Mouse (Mus musculus): ENCODE data around the gene Dusp6. TPM values are rescaled to one million over a fixed set of nuclear protein-coding genes. Genes with fewer than 3 reads are reported as not detected.
A peak's percentile ranks its signal among the peaks of the same experiment; 100 is the strongest.

Dusp6 gene
- total RNA-seq, 2 experiments from 2014 or later = 108 to 109 TPM

GRCm38 (mm10) chr10:99268421-99269300, 5.6 kb downstream of the Dusp6 start:
- DNase-seq (ENCODE audit: low spot score in 2 of 2) = peak in 1 of 2 experiments; percentile 50
- intact Hi-C loops (cut with DNase I) = no loop called here

- DNase-seq (ENCODE audit: low spot score in 2 of 2) = no peak
- intact Hi-C loops (cut with DNase I) = no loop called here
Measured at GRCm38 (mm10) chr10:99269301-99269701, 6.3 kb downstream of the Dusp6 start.

GRCm38 (mm10) chr10:99269704-99270103, 6.7 kb downstream of the Dusp6 start:
- intact Hi-C loops (cut with DNase I) = no loop called here
- no peak for DNase-seq (ENCODE audit: low spot score in 2 of 2)

- no peak for DNase-seq (ENCODE audit: low spot score in 2 of 2)
- intact Hi-C loops (cut with DNase I) = no loop called here
Measured at GRCm38 (mm10) chr10:99270406-99270805, 7.4 kb downstream of the Dusp6 start.

- DNase-seq (ENCODE audit: low spot score in 2 of 2) = no peak
- intact Hi-C loops (cut with DNase I) = no loop called here
Measured at GRCm38 (mm10) chr10:99271016-99271415, 8.0 kb downstream of the Dusp6 start.

- intact Hi-C loops (cut with DNase I) = no loop called here
- DNase-seq (ENCODE audit: low spot score in 2 of 2) = no peak
Measured at GRCm38 (mm10) chr10:99273006-99273405, 10.0 kb downstream of the Dusp6 start.

- intact Hi-C loops (cut with DNase I) = no loop called here
- DNase-seq (ENCODE audit: low spot score in 2 of 2) = no peak
Measured at GRCm38 (mm10) chr10:99274640-99275039, 11.6 kb downstream of the Dusp6 start.

GRCm38 (mm10) chr10:99279067-99279880, 16.2 kb downstream of the Dusp6 start:
- intact Hi-C loops (cut with DNase I) = no loop called here
- DNase-seq (ENCODE audit: low spot score in 2 of 2) = no peak

- DNase-seq (ENCODE audit: low spot score in 2 of 2) = no peak
- intact Hi-C loops (cut with DNase I) = no loop called here
Measured at GRCm38 (mm10) chr10:99283981-99284385, 21.0 kb downstream of the Dusp6 start.

- peak; percentile 65 to 93 for DNase-seq (ENCODE audit: low spot score in 2 of 2)
- intact Hi-C loops (cut with DNase I) = loop anchor here (1.0 kb wide), 1 partner anchor 25 kb away; no protein-coding TSS in a partner anchor
Measured at GRCm38 (mm10) chr10:99284918-99285317, 21.9 kb downstream of the Dusp6 start.

- no peak for DNase-seq (ENCODE audit: low spot score in 2 of 2)
- intact Hi-C loops (cut with DNase I) = loop anchor here (1.0 kb wide), 1 partner anchor 25 kb away; no protein-coding TSS in a partner anchor
Measured at GRCm38 (mm10) chr10:99285759-99286158, 22.7 kb downstream of the Dusp6 start.

- DNase-seq (ENCODE audit: low spot score in 2 of 2) = no peak
- intact Hi-C loops (cut with DNase I) = no loop called here
Measured at GRCm38 (mm10) chr10:99286213-99286612, 23.2 kb downstream of the Dusp6 start.

- intact Hi-C loops (cut with DNase I) = no loop called here
- no peak for DNase-seq (ENCODE audit: low spot score in 2 of 2)
Measured at GRCm38 (mm10) chr10:99286787-99287186, 23.8 kb downstream of the Dusp6 start.

GRCm38 (mm10) chr10:99287206-99287605, 24.2 kb downstream of the Dusp6 start:
- intact Hi-C loops (cut with DNase I) = no loop called here
- DNase-seq (ENCODE audit: low spot score in 2 of 2) = no peak

- no peak for DNase-seq (ENCODE audit: low spot score in 2 of 2)
- intact Hi-C loops (cut with DNase I) = no loop called here
Measured at GRCm38 (mm10) chr10:99289176-99289575, 26.1 kb downstream of the Dusp6 start.

GRCm38 (mm10) chr10:99293111-99293640, 30.1 kb downstream of the Dusp6 start:
- no peak for DNase-seq (ENCODE audit: low spot score in 2 of 2)
- intact Hi-C loops (cut with DNase I) = no loop called here

GRCm38 (mm10) chr10:99297721-99298120, 34.7 kb downstream of the Dusp6 start:
- no peak for DNase-seq (ENCODE audit: low spot score in 2 of 2)
- intact Hi-C loops (cut with DNase I) = no loop called here

- intact Hi-C loops (cut with DNase I) = no loop called here
- no peak for DNase-seq (ENCODE audit: low spot score in 2 of 2)
Measured at GRCm38 (mm10) chr10:99298328-99299295, 35.6 kb downstream of the Dusp6 start.

- intact Hi-C loops (cut with DNase I) = no loop called here
- DNase-seq (ENCODE audit: low spot score in 2 of 2) = no peak
Measured at GRCm38 (mm10) chr10:99299303-99299702, 36.3 kb downstream of the Dusp6 start.

Data from left cerebral cortex, postnatal 25 days (tissue).